Comparison of ENCODE assay signal across 12 mouse cellular contexts in genomic region chr16:45061140-45061539, GRCm38 (mm10). TPM values are rescaled to one million over a fixed set of nuclear protein-coding genes. Genes with fewer than 3 reads are reported as not detected.
"Had no signal": no experiment of that assay in that cellular context is flagged by ENCODE, and none has a peak within 500 bp of the region (broad histone marks: within the 10 kb centered on the region; RNA-seq: fewer than 3 reads in every experiment).

No protein-coding gene starts in this region.

- H3K4me1 ChIP-seq: liver, embryonic 13.5 days had no signal

- H3K27ac ChIP-seq: left cerebral cortex, adult 2 months; liver, embryonic 13.5 days had no signal

- H3K9me3 ChIP-seq: liver, embryonic 13.5 days had no signal

- H3K4me2 ChIP-seq: liver, embryonic 13.5 days; midbrain, embryonic 11.5 days had no signal

- DNase-seq: kidney, adult 8-10 months; kidney, postnatal 25 days; layer of hippocampus, postnatal 36 days; liver, embryonic 13.5 days; lung, adult 2 months; lung, postnatal 14 days; lung, postnatal 4 days; midbrain, embryonic 14.5 days; thymus, postnatal 25 days had no signal

- H3K27me3 ChIP-seq: liver, embryonic 13.5 days had no signal

- H3K36me3 ChIP-seq: liver, embryonic 13.5 days had no signal

- H3K4me3 ChIP-seq: left cerebral cortex, adult 2 months; liver, embryonic 13.5 days had no signal

- H3K9ac ChIP-seq: liver, embryonic 13.5 days had no signal

RNA-seq across cellular contexts. Expression of gene Ccdc80, which starts 32.1 kb away (rescaled TPM):
- total RNA-seq: megakaryocyte-erythroid progenitor cell, adult 5-6 weeks had no signal
